Mouse (Mus musculus) adrenal gland, postnatal 25 days (tissue): ENCODE measurements around the gene Grk2. TPM values are rescaled to one million over a fixed set of nuclear protein-coding genes. Genes with fewer than 3 reads are reported as not detected.
"Not testable (repeated sequence)": the region's sequence is repeated elsewhere in the genome, so short reads cannot be mapped to it uniquely, and the experiment has no call there.

ENCODE experiments used
- DNase-seq: peaks from one replicate; pipeline ENCODE4 v3.0.0; 2021; ENCODE audit warnings: mixed read lengths
- microRNA-seq, 2 experiments: library from miRNA; unstranded; fragments of <30 nt; microRNA quantifications; one replicate each; pipeline ENCODE4 v1.2.0; 2021
- total RNA-seq: library from RNA; stranded (reverse); gene quantifications from 2 replicates; pipeline ENCODE4 v1.2.3, GENCODE M21; 2021

Grk2 gene
- total RNA-seq, 1 experiment from 2014 or later: 45.8 TPM

DNA sequence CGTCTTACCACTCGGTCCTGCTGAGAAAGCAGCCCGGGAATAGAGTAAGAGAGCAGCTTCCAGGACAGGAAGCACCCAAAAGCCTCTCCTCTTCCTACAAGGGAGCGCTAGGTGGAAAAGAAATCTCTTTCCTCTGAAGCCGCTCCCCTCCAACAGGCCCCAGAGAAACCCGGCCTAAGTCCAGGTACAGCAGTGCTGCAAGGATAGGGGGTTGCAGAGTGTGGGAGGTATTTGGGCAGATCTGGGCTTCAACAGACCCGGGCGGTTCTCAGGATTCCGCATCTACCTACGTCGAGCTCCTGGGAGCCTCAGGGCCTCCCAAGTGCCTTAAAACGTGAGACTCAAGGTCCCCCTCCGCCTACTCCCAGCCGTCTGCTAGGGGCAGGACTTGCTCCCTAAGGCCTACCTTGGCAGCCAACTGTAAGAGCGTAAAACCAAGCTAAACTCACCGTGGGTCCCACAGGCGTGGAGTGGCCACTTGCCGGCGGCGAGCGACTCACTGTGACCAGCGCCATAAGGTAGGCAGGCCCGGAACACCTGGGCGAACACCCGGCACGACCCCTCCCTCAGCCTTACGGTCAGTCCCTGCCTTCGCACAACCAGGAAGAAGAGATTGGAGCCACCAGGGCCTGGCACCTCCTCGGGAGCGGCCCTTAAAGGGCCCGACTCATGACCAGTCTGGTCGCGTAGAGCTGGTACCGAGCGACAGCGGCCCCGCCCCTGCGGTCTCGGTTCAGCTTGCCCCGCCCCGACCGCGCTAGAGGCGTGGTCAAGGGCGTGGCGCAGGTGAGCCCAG, 37.3 kb downstream of the Grk2 start, which contains the start of gene Ssh3:
TSS of gene Ssh3 (minus strand) at position 615 of the 796 bp plus-strand sequence.
- DNase-seq: peak; percentile 81

DNA sequence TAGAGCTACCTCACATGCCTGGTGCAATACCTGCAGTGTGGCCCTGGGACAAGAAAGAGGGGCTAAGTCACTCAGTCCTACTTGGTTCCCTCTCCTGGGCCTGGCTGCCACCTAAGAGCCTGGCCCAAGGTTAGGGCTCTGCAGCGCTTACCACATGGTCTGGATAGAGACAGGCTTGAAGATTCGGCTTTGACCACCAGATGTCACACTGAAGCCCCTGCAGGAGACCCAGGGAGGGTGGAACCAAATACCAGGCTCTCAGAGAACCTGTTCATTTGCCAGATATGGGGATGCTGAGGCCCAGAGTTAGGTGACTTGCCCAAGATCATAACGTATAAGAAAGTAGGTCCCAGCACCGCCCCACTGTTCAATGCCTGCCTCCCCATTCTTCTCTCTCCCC, 40.1 kb downstream of the Grk2 start:
- DNase-seq: no peak

DNA sequence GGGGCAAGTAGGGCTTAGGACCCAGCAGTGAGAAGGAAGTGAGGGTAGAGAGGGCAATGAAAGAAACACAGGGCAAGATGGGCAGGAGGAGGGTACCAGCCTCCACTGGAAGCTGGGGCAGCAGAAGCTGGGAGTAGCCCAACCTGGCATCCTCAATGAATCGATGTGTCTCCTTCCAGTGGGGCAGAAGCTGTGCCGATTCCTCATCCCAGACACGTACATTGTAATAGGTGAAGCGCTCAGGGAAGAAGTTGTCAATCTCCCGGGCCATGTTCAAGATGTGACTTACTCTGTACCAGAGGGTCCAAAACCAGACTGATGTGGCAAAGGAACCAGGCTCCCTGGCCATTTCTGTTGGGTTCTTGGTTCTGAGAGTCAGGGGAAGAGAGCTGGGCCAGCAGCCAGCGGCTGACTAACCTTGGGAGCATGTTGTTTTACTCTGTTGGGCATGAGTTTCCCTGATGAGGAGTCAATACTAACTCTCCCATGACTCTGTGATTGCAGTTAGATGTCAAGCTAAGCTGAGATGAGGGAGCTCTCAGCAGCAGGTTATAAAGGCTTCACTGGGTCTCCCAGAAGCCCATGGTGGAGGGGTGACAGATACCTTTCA, 41.7 kb downstream of the Grk2 start:
- DNase-seq: peak; percentile 52

DNA sequence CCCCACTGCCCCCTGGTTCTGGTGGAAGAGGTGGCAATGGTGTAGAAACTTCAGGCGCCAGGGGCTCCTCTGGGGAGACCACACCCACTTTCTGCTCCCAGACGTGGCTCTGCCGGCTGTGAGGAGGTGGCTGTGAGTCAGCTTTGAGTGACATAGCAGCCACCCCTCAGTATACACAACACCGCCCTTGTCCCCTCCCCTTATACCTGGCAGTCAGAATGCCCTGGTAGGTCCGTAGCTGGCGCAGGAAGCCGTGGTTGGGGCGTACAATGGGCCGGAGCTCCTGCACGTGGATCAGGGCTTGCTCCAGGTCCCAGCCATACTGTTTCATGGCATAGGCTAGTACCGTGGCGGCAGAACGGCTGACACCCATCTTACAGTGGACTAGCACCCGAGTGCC, 42.3 kb downstream of the Grk2 start:
- no peak for DNase-seq

DNA sequence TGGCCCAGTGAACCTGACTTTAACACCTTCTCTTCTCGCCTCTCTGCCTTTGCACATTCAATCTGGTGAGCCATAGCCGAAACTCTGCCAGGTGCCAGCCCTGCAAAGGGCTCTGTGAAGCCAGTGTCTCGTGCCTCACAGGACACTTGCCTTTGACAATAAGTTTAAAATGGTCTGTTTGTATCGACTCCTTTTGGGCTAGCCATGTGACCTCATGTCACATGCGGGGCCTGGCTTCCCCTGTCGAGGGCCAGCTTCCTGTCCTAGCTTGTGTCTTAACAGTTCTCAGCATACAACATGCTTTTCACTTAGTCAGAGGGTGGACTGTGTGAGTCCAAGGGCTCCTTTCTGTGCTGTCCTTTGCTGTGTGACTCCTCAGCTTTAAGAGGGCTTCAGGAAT, 43.3 kb downstream of the Grk2 start:
- no peak for DNase-seq

DNA sequence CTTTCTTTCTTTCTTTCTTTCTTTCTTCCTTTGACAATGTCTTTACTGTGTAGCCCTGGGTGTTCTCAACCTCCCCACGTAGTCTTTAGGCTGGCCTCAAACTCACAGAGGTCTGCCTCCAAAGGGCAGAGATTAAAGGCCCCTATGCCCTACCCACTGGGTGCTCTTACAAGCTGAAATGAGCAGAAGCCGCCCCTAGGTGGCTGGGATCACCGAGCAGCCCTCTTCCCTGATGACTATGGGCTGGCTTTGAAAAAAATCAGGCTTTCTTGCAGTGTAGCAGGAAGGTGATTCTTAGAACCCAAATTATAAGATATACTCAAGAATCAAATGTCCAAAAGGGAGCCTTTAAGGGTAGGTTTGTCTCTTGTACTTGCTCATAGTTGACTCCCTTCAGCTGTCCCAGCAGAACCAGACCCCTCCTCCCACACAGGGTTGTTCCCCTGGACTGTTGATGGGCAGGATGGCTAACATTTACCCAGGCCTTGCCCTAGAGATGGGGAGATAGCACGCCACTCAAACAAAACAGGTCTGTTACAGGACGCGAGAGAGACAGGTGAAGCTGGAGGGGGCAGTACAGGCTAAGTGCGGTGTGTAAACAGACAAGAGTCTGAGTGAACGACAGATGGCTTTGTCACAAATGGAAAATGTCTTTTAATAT, 44.9 kb downstream of the Grk2 start:
- no peak for DNase-seq

DNA sequence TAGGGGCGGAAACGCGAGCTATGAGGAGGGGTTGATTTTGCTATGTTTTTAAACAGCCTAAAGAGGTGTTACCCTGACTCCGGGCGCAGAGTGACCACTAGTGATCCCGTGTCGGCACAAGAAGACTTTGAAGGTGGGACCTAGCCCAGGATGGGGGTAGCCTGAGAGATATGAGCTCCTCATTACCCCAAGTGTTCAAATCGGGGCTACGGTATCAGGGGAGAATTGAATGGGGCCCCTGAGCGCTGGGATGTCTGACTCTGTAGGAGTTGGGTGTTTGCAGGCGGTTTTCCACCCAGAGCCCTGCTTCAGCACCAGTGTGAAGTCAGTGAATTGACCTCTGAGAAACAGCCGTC, 48.1 kb downstream of the Grk2 start:
- no peak for DNase-seq

DNA sequence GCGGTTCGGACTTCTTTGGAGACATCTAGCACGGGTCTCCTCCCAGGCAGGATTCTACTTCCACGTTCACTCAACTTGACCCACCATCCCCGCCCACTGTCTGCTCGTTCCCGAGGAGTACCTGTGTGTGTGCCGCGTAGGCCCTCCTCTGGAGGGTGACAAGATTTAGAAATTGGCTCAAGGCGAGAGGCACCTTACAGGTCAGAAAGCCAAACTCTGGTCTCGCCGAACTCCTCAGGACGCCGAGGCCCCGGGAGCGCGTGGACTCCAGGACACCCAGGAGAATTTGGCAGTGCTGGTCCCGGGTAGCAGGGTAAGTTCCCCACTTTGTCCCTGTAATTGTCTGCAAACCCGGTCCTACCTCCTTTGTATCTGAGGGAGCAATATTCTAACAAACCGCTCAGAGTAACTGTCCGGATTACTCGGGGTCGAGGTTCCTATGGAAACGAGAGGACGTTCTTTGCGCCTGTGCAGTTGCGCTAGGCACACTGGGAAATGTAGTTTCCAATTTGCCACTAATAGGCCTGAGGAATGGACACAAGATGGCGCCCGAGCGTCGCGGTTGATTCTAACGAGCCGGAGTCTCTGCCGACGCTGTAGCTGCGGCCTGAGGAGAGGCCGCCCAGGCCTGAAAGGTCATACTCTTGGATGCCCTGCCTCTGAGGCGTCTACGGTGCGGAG, 48.7 kb downstream of the Grk2 start:
- DNase-seq: peak; percentile 91

DNA sequence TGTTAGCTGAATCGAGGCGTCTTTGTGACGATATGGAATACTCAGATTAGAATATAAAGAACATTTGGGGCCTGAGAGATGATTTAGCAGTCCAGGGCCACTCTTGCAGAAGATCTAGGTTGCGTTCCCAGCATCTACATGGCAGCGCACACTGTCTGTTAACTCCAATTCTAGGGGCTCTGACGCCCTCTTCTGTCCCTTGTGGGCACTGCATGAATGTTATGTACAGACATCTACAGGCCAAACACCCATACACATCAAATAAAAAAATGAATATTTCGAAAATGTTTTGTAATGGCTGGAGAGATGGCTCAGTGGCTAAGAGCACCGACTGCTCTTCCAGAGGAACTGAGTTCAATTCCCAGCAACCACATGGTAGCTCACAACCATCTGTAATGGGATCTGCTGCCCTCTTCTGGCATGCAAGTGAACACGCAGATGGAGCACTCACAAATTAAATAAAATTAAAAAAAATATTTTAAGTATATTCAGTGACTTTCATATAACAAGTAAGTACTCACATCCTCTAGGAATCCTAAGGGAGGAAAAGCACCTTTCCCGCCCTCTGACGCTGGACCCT, 50.3 kb downstream of the Grk2 start:
- no peak for DNase-seq

DNA sequence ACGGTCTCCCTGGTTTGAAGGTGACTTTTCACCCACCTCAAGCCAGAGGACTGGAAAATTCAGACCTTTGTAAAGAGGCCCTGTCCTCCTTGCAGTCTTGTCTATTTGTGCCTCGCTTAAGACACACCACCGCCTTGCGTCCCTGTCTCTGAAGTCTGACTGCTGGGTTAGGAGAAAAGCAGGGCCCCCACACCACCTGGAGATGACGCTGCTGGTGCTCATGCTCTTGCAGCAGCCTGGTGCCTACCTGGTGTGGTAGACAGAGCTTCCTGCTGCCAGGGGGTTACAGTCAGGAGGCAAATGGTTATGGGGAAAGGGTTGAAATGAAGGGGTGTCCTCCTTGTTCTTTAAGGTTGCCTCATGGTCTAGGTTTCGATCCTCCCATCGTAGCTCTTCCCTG, 51.8 kb downstream of the Grk2 start:
- no peak for DNase-seq

DNA sequence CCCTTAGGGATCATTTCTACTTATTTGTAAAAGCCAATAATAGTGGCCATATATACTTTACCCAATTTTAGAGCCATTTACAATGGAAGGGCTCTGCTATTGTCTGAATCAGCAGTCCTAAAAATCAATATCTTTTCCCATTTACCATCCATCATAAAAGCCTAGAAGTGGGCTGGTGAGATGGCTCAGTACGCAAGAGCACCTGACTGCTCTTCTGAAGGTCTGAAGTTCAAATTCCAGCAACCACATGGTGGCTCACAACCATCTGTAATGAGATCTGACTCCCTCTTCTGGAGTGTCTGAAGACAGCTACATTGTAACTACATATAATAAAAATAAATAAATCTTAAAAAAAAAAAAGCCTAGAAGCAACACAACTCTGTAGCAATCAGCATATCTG, 57.3 kb downstream of the Grk2 start:
- not testable (repeated sequence) for DNase-seq

DNA sequence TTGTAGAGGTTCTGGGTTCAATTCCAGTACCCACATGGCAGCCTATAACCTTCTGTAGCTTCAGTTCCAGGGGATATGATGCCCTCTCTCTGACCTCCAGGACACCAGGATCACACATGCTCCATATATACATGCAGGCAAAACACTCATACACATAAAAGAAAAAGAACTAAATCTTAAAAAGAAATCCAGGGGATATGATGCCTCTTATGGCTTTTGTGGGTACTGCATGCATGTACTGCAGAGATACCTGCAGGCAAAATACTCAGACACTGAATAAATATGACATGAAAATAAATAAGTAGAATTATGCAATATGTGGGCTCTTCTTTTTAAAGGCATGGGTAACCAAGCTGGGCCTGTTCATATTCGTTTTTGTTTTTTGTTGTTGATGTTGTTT, 59.0 kb downstream of the Grk2 start:
- DNase-seq: no peak

DNA sequence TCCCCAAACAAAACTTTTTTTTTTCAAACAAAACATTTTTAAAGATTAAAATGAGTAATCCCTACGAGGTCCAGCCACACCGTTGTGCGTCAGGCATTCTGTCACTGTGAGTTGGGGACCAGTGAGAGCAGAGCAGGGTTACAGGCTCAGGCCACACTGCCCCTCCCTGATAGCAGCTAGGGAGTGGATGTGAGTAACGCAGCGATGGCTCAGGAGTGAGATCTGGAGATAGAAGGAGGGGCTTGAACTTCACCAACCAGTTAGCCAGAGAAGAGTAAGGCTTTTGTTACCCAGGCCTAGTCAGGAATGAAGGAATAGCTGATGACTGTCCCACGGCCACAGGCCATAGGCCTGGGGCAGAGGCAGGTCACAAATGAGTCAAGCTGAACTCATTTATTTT, 61.2 kb downstream of the Grk2 start:
- DNase-seq: no peak

DNA sequence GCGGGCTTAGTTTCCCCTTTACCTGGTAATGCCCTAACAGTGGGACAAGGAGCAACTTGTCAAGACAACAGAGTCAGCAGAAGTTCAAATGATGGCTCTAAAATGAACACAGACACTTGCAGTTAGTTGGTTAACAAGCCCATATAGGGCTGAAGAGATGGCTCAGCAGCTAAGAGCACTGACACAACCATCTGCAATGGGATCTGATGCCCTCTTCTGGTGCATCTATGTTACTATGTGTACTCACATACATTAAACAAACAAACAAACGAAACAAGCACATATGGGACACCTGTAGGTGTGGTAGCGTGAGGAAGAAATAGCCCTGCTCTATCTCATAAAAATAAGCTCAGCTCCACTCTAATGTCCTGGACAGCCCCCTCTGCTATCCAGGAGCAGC, 63.6 kb downstream of the Grk2 start:
- DNase-seq: no peak

DNA sequence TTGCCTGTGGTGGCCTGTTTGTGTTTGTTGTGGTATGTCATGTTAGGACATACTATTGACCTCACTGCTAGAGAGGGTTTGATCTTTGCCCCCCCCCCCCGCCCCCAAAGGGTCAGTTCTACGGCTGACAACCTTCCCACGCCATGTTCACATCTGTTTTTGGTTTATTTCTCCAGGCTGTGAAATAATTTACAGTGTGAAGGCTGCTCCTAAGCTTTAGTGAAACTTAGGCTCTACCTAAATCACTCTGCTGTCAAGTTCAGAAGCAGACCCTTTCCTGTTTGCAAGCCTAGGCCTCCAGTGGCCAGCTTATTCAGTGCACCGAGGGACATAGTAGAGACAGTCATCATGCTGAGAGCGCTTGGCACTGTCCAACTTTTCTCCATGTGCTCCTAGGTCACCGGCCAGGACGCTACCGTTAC, 65.8 kb downstream of the Grk2 start:
- DNase-seq: no peak

Small RNA genes lying within 50 kb of the gene (microRNA-seq; reads per million reads assigned to microRNA genes)
- gene Mir6985: 0.69 to 0.71 reads per million in 2 experiments

Other genes with a start within 250 kb of the Grk2 start
- gene Gstp3, start 246.7 kb downstream of the Grk2 start, total RNA-seq: 0.76 and 5.2 TPM in 2 replicates
- gene Cabp2, start 224.6 kb downstream of the Grk2 start, total RNA-seq: not detected in 2 replicates
- gene Cdk2ap2, start 209.0 kb downstream of the Grk2 start, total RNA-seq: 84.7 and 88.0 TPM in 2 replicates
- gene Pitpnm1, start 206.2 kb downstream of the Grk2 start, total RNA-seq: 54.8 and 73.7 TPM in 2 replicates
- gene Aip, start 180.4 kb downstream of the Grk2 start, total RNA-seq: 108 and 117 TPM in 2 replicates
- 0.12 TPM in 1 of 2 replicates, not detected in the other for gene Gpr152, start 166.4 kb downstream of the Grk2 start, total RNA-seq
- 0.94 and 1.3 TPM in 2 replicates for gene Cabp4, start 162.2 kb downstream of the Grk2 start, total RNA-seq
- 179 and 226 TPM in 2 replicates for gene Coro1b, start 157.6 kb downstream of the Grk2 start, total RNA-seq
- 3.9 and 6.0 TPM in 2 replicates for gene Ptprcap, start 152.6 kb downstream of the Grk2 start, total RNA-seq
- 48.8 and 52.6 TPM in 2 replicates for gene Rps6kb2, start 142.9 kb downstream of the Grk2 start, total RNA-seq
- 2.6 and 4.1 TPM in 2 replicates for gene Carns1, start 130.7 kb downstream of the Grk2 start, total RNA-seq
- gene Tbc1d10c, start 114.9 kb downstream of the Grk2 start, total RNA-seq: 1.0 TPM in 1 of 2 replicates, not detected in the other
- gene Ppp1ca, start 114.2 kb downstream of the Grk2 start, total RNA-seq: 373 and 392 TPM in 2 replicates
- 10.1 and 10.8 TPM in 2 replicates for gene Rad9a, start 104.6 kb downstream of the Grk2 start, total RNA-seq
- gene Clcf1, start 92.0 kb downstream of the Grk2 start, total RNA-seq: 11.0 and 14.5 TPM in 2 replicates
- not detected in 2 replicates for gene AC109138.7, start 91.9 kb downstream of the Grk2 start, total RNA-seq
- gene Pold4, start 74.3 kb downstream of the Grk2 start, total RNA-seq: 56.8 and 60.4 TPM in 2 replicates
- 35.6 and 52.3 TPM in 2 replicates for gene Ssh3, start 37.0 kb downstream of the Grk2 start, total RNA-seq
- gene Ankrd13d, start 23.1 kb downstream of the Grk2 start, total RNA-seq: 4.3 and 4.9 TPM in 2 replicates
- 116 and 131 TPM in 2 replicates for gene Kdm2a, start 92.1 kb upstream of the Grk2 start, total RNA-seq
- gene Rhod, start 133.2 kb upstream of the Grk2 start, total RNA-seq: 26.8 and 30.4 TPM in 2 replicates
- gene Syt12, start 171.2 kb upstream of the Grk2 start, total RNA-seq: 62.2 and 66.7 TPM in 2 replicates
- 22.0 and 34.8 TPM in 2 replicates for gene 2010003K11Rik, start 192.4 kb upstream of the Grk2 start, total RNA-seq
- gene Pcx, start 204.2 kb upstream of the Grk2 start, total RNA-seq: 488 and 620 TPM in 2 replicates